Comparison of ENCODE assay signal across 26 mouse cellular contexts in genomic region chr1:90300229-90300628, GRCm38 (mm10).
"Had no signal": no experiment of that assay in that cellular context is flagged by ENCODE, and none has a peak within 500 bp of the region (broad histone marks: within the 10 kb centered on the region; RNA-seq: fewer than 3 reads in every experiment).

No protein-coding gene starts in this region.

- H3K4me2 ChIP-seq: heart, embryonic 12.5 days; hindbrain, embryonic 12.5 days; hindbrain, embryonic 14.5 days; kidney, embryonic 15.5 days; limb, embryonic 12.5 days; liver, embryonic 11.5 days; liver, embryonic 13.5 days had no signal

- H3K9ac ChIP-seq: heart, embryonic 12.5 days; hindbrain, embryonic 12.5 days; hindbrain, embryonic 14.5 days; kidney, embryonic 15.5 days; limb, embryonic 12.5 days; liver, embryonic 13.5 days had no signal

- H3K4me3 ChIP-seq: gastrocnemius, adult 2 months; heart, embryonic 10.5 days; heart, embryonic 12.5 days; hindbrain, embryonic 10.5 days; hindbrain, embryonic 12.5 days; kidney, embryonic 15.5 days; left cerebral cortex, adult 2 months; limb, embryonic 12.5 days; liver, embryonic 13.5 days had no signal

- H3K9me3 ChIP-seq: heart, embryonic 10.5 days; hindbrain, embryonic 12.5 days; kidney, embryonic 15.5 days had no signal

- ATAC-seq: hindbrain, embryonic 16.5 days; intestine, embryonic 16.5 days had no signal

- H3K27me3 ChIP-seq: heart, embryonic 12.5 days; hindbrain, embryonic 12.5 days; kidney, embryonic 15.5 days had no signal

- H3K27ac ChIP-seq: gastrocnemius, adult 2 months; heart, embryonic 10.5 days; hindbrain, embryonic 10.5 days; hindbrain, embryonic 12.5 days; hindbrain, embryonic 14.5 days; kidney, embryonic 15.5 days; kidney, postnatal 0 days; left cerebral cortex, adult 2 months; limb, embryonic 12.5 days; liver, embryonic 13.5 days had no signal

- H3K4me1 ChIP-seq: liver, embryonic 13.5 days had no signal

- DNase-seq: gastrocnemius, adult 2 months; gastrocnemius, postnatal 10 days; gastrocnemius, postnatal 25 days; heart, adult 18-20 months; heart, postnatal 10 days; heart, postnatal 4 days; kidney, adult 11 months; kidney, adult 2 months; kidney, adult 9 months; kidney, postnatal 14 days; kidney, postnatal 36 days; layer of hippocampus, adult 9-11 months; liver; liver, embryonic 13.5 days had no signal

- H3K36me3 ChIP-seq: heart, embryonic 10.5 days; heart, embryonic 12.5 days; hindbrain, embryonic 10.5 days; hindbrain, embryonic 12.5 days; kidney, embryonic 15.5 days; limb, embryonic 12.5 days; liver, embryonic 13.5 days had no signal
